Mouse (Mus musculus): Measurements from ENCODE around the gene Tm6sf1.

- TF ChIP-seq POLR2A (IDR thresholded peaks at IDR 0.05; ENCODE audit: control insufficient read depth, extremely low read depth, insufficient read depth, low read length, poor library complexity) (no peak), CTCF (IDR thresholded peaks at IDR 0.05; ENCODE audit: borderline replicate concordance, control insufficient read depth, extremely low read depth, insufficient read depth, low read length, poor library complexity) (no peak)
Observed at GRCm38 (mm10) chr7:81854568-81855307, 4.1 kb upstream of the Tm6sf1 start.

Measured in thymus, adult 2 months (tissue).